Mouse (Mus musculus) thymus, postnatal 25 days (tissue): Measurements from ENCODE around the gene Lbp.
A peak's percentile ranks its signal among the peaks of the same experiment; 100 is the strongest.

Source experiments
- DNase-seq: peaks from one replicate; pipeline ENCODE4 v3.0.0; 2022

The Lbp gene

DNA sequence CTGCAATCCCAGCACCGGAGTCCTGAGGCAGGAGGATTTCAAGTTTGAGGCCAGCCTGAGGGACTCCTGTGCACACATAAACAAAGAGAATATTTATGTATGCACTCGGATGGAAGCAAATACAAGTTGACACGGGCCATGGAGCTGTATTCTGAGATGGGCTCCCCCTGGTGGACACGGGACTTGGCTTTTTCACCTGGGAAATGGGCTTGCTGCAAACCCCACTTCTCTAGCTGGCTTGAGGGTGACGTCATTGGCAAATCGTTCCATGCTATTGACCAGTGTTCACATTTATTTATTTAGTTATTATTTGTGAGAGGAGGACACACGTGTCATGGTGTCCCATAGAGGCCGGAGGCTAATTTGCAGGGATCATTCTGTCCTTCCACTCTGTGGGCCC lies 10.1 kb downstream of the Lbp start:
- DNase-seq = peak; percentile 27

DNA sequence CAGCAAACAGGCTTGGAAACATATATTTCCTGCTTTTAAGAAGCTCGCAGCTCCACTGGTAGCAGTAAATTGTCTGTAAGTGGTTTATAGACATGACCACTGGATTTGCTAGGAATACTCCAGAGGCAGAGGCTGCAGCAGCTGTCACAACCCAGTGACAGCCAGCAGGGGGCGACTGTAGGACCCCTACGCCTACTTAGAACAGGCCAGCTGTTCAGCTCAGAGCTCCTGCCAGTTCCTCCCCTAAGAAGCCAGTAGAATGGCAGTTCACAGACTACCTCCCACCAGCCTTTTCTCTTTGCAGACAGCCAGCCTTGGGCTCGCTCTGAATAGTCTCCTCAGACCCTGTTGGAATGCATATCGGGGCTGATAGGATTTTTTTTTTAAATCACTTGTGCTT lies 10.7 kb downstream of the Lbp start:
- DNase-seq = peak; percentile 59

- DNase-seq = no peak
Observed at GRCm38 (mm10) chr2:158321596-158321995, 15.3 kb downstream of the Lbp start.

GRCm38 (mm10) chr2:158322845-158323244 lies 16.6 kb downstream of the Lbp start:
- DNase-seq = peak; percentile 46

DNA sequence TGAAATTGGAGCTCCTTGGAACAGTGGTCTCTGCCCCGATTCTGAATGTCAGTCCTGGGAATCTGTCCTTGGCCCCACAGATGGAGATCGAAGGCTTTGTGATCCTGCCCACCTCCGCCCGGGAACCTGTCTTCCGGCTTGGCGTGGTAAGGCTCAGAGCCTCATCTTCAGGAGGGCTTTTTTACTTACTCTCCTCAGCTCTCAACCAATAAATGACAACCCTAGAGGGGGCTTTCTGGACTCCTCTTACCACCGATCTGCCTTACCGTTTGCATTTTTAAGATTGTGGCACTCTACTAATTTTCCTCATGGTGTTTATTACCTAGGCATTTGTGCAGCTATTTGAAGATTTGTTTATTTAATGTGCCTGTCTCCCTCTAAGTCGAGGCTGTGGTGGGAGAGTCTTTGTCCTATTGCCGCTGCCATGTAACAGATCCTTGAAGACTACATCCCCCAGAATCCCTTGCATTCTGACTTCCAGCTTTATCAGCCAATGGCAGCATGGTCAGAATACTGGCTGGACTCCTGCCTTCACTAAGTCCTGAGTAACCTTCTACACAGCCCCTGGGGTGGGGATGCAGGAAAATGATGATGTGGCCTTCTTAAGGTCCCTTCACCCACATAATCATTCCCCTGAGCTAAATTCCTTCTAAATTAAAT lies 18.4 kb downstream of the Lbp start:
- no peak for DNase-seq

DNA sequence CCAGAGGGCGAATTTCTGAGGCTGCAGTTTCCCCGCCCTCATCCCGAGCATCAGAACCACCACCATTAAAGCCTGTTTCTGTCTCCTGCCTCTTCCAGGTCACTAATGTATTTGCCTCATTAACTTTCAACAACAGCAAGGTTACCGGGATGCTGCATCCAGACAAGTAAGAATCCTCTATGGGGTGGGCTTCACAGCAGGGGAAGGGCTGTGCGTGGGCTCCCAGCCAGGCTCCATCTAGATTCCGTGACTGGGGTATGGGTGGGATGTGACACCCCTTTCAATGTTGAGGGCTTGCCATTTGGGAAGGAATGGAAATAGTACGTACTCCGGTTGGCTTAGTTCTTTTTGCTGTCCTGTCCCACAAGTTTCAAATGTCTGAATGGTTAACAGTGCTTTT lies 19.3 kb downstream of the Lbp start:
- DNase-seq = no peak

- DNase-seq = no peak
Observed at GRCm38 (mm10) chr2:158334356-158334755, 28.1 kb downstream of the Lbp start.

- no peak for DNase-seq
Observed at GRCm38 (mm10) chr2:158337698-158338097, 31.4 kb downstream of the Lbp start.

DNA sequence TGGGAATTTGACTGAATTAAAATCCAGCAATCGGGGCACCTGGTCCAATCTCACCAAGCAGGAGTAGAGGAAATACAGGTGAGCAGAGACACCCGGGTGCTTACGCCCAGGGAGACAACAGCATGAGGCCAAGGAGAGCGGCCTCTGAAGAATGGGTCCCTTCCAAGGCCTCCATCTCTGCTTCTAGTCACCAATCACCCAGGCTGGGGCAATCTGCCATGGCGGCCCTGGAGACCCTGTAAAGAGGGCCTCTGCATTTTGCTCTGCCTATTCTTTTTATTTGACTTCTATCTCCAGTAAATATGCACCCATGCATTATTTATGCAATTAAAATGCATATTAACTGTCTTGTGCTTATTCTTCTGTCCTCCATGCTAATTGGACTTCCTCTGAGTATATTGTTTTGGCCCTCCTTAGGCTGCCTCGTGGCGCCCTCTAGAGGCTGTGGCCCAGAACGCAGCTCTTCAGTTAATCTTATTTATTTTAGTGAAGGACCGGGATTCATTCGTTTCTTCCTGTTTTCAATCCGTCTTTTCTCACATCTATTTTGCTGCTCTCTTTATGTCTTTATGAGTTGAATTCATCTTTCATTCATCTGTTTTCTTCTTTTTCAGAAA lies 33.8 kb downstream of the Lbp start:
- DNase-seq = peak; percentile 63

DNA sequence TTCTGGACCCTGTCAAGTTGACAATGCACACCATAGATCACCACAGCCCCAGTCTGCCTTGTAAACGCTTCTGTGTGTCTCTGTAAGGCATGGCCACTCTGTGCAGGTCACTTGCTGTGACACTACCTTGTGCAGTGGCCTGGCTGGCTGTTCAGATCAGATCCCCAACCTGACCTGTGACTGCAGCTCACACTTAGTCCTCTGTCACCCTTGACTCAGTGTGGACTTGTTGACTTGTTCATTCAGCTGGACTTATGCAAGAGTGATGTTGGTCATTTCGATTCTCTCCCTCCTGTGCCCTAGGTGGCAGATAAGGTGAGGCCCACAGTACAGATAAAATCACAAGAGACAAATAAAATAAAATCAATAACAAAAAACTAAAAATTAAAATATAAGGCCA lies 35.0 kb downstream of the Lbp start:
- no peak for DNase-seq

DNA sequence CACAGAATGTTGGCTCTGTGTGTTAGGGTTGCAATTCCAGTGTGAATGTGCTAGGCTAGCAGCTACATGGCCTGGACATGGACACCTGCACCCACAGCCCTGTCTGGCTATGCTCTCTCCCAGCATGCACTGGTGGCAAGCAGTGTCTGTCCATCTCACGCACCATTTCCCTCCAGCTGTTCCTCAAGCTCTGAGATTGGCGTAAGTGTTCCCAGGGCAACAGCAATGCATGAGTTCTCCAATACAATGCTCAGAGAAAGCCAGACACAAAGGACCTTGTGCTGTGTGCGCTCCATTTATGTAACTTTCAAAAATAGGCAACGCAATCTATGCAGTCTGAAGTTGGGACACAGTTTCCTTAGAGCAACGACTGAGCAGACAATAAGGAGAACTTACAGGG lies 37.2 kb downstream of the Lbp start:
- DNase-seq = no peak

GRCm38 (mm10) chr2:158346467-158346866 lies 40.2 kb downstream of the Lbp start:
- DNase-seq = no peak

- peak; percentile 58 for DNase-seq
Observed at GRCm38 (mm10) chr2:158347868-158348267, 41.6 kb downstream of the Lbp start.

GRCm38 (mm10) chr2:158352801-158353520 lies 46.7 kb downstream of the Lbp start:
- no peak for DNase-seq

GRCm38 (mm10) chr2:158354348-158355114 lies 48.2 kb downstream of the Lbp start:
- no peak for DNase-seq

DNA sequence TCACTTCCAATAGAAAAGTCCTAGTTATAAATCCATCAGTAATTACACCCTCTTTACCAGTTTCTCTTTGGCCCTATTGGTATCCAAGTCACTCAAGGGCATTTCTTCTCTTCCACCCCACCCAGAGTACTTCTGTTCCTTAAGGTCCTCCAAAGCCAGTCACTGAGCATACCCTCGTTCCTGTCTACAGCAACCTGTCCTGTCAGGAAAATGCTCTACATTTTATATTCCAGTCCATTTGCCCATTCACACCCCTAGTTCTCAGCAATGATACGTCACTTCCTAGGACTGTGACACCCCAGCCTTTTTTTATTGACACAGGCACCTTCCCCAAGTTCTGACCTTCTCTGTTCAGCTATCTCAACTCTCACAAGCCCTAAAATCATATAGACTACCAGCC lies 48.9 kb downstream of the Lbp start:
- no peak for DNase-seq

GRCm38 (mm10) chr2:158356121-158356520 lies 49.8 kb downstream of the Lbp start:
- DNase-seq = no peak

- DNase-seq = no peak
Observed at GRCm38 (mm10) chr2:158359757-158360620, 53.7 kb downstream of the Lbp start.

DNA sequence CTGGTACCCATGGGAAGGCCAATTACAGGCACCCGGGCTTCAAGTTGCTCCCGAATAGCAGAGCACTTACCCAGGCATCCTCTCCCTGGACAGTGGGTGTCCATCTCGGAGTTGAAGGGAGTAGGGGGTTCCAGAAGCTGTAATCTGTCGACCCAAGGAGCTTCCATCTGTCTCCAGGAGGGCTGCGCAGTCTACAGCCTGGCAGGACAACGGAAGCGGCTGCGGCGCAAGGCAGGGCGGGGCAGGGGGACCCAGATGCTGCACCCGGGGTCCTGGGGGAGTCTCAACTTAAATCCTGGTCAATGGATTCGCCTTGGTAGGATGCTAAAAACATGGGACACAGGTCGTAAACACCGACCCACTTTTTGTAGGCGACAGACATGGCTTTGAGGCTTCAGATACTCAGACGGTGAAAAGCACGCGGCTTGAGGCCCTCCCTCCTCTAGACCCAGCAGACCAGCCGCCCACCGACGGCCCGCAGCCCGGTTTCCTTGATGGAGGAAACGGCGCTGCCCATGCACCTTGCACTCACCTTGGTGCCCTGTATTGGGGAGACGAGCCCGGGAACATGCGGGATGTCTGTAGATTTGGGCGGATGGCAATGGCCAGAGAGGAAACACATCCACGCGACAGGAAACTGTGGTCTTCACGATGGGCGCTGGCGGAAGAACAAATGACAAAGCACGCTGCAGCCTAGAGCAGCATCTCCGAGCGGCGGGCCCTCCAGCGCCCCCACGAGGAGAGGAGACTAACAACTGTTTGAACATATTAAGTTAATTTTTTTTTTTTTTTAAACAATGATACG lies 54.8 kb downstream of the Lbp start:
- peak; percentile 86 for DNase-seq

DNA sequence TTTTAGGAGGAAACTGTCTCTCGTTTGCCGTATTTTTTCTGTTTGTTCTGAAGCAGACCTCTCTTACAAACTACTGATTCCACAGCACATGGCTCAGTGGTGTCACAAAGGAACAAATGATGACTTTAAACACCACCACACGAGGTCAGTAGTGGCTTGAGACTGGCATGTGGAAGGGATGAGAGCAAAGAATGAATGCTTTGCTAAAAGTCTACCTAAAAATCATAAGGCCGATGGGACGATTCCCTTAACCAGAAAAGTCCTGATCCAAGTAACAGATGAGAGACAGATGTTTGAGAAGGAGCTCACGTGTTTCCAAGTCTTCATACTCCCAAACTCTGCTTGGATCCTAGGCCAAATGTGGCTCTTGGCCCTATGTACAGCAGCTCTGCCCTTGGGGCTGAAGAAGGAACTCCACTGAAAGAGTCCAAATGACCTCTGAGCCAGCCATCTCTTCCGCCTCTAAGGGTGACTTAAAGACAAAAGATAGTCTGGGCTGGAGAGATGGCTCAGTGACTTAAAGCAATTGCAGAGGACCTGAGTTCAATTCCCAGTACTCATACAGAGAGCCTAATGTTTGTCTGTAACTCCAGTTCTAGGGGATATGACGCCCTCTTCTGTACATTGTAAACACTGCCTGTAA lies 55.5 kb downstream of the Lbp start:
- DNase-seq = no peak

DNA sequence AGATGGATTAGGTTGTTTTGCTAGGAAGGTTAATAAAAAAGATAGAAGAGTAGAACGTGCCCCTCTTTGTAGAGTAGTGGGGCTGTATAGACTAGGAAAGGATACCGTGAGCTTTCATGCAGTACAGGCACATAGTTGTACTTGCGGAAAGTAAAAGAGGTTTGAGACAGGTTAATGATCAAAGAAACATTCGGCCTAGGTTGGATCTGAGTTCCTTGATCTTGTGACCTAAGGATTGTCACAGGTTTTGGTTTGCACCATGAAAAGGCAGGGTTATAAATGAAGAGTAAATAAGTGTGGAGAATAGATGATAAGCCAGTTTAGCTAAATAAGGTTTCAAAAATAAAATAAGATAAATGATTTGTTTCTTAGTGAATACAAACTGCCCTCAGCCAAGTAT lies 57.9 kb downstream of the Lbp start:
- no peak for DNase-seq
